Mouse (Mus musculus): ENCODE measurements around the gene Prdm16. TPM values are rescaled to one million over a fixed set of nuclear protein-coding genes. Genes with fewer than 3 reads are reported as not detected.

The Prdm16 gene
- polyA plus RNA-seq (2016; fragmentation: Nextera tagmentation; extraction: Ambion mirVana) = 14.5 and 16.2 TPM in 2 replicates

- Histone ChIP-seq H3K9me3 (no peaks in the 10 kb centered on the region), H3K4me1 (peaks cover 83% of the 10 kb centered on the region), H3K4me2 (replicated peaks) (peak within 1 kb of the TSS; percentile 91), H3K27ac (replicated peaks) (peak within 1 kb of the TSS; percentile 81), H3K4me3 (peak within 1 kb of the TSS; percentile 61), H3K36me3 (no peaks in the 10 kb centered on the region), H3K27me3 (peaks cover 98% of the 10 kb centered on the region), H3K9ac (replicated peaks) (peak within 1 kb of the TSS; percentile 78)
- WGBS = under 1% methylated on average over 47 of the region's 47 CpGs
- ATAC-seq (ENCODE audit: low FRiP score, low read depth) = peak; percentile 32
These were observed at the start of gene Prdm16 for GRCm38 (mm10) chr4:154636721-154637311. Prdm16 (minus strand) TSS chr4:154636873.

GRCm38 (mm10) chr4:154683068-154683752 is 46.5 kb upstream of the Prdm16 start:
- Histone ChIP-seq H3K4me2 (replicated peaks) (no peak overlapping the region), H3K27ac (replicated peaks) (no peak overlapping the region), H3K36me3 (no peaks in the 10 kb centered on the region), H3K27me3 (peaks cover 16% of the 10 kb centered on the region), H3K9me3 (no peaks in the 10 kb centered on the region), H3K9ac (replicated peaks) (no peak overlapping the region), H3K4me3 (no peak overlapping the region), H3K4me1 (no peaks in the 10 kb centered on the region)
- ATAC-seq (ENCODE audit: low FRiP score, low read depth) = no peak
- 82% methylated on average over 5 of the region's 5 CpGs for WGBS

DNA sequence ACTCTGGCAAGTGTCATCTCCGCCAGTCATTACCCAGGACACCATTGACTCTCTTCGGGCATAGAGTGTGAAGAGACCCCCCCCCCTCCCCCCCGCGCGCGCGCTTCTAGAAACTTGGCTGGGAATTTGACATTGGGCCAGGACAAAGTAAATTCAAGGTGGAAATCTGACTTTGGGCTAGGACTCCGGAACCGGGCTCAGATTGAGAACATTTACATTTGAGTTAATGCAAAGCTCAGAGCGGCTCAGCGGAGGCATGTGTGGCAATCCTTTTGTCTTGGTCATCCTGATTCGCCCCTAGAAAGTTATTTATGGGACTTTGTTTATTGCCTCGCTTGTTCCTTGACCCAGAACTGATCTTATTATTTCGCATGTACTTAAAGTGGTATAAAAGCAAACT is 45.6 kb upstream of the Prdm16 start:
- Histone ChIP-seq H3K4me2 (replicated peaks) (no peak overlapping the region), H3K4me1 (no peaks in the 10 kb centered on the region), H3K27ac (replicated peaks) (no peak overlapping the region), H3K9ac (replicated peaks) (no peak overlapping the region), H3K9me3 (no peaks in the 10 kb centered on the region), H3K4me3 (no peak overlapping the region), H3K27me3 (peaks cover 19% of the 10 kb centered on the region), H3K36me3 (no peaks in the 10 kb centered on the region)
- ATAC-seq (ENCODE audit: low FRiP score, low read depth) = no peak
- WGBS = 44% methylated on average over 14 of the region's 14 CpGs

DNA sequence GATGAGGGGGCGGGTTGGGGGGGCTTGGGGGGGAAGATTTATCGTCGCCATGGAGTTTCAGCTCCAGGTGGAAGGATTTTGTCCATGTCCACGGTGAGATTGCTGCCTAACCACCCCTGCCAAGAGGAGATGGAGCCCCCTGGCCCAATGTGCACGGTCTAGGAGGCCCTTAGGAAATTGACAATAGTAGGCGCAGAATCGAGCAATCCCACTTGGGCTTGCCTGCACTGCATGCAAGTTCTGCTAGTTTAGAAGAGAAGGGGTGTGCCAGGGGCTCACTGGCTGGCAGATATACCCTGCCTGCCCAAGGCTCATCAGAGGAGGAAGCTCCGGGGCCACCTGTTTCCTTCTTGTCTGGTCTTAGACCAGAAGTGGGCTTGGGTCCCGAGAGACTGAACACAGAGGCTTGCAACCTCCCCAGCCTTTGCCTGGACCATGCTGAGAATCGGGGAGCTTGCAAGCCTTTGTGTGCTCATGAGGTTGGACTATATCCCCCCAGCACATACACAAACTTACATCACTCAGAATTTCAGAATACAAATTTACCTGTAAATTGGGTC is 38.8 kb upstream of the Prdm16 start:
- ATAC-seq (ENCODE audit: low FRiP score, low read depth) = no peak

GRCm38 (mm10) chr4:154674966-154675365 is 38.3 kb upstream of the Prdm16 start:
- Histone ChIP-seq H3K27me3 (peaks cover 66% of the 10 kb centered on the region), H3K36me3 (no peaks in the 10 kb centered on the region), H3K9me3 (no peaks in the 10 kb centered on the region), H3K4me3 (no peak overlapping the region), H3K4me2 (replicated peaks) (peak overlapping the region; percentile 21), H3K27ac (replicated peaks) (no peak overlapping the region), H3K4me1 (peaks cover 11% of the 10 kb centered on the region), H3K9ac (replicated peaks) (no peak overlapping the region)
- WGBS = 35% methylated on average over 15 of the region's 15 CpGs
- ATAC-seq (ENCODE audit: low FRiP score, low read depth) = no peak

More for the DNA sequence above, 38.8 kb upstream of the Prdm16 start:
- Histone ChIP-seq H3K9ac (replicated peaks) (no peak overlapping the region), H3K27me3 (peaks cover 66% of the 10 kb centered on the region), H3K9me3 (no peaks in the 10 kb centered on the region), H3K27ac (replicated peaks) (no peak overlapping the region), H3K4me1 (peaks cover 11% of the 10 kb centered on the region), H3K36me3 (no peaks in the 10 kb centered on the region), H3K4me3 (no peak overlapping the region), H3K4me2 (replicated peaks) (no peak overlapping the region)
- 73% methylated on average over 10 of the region's 10 CpGs for WGBS

DNA sequence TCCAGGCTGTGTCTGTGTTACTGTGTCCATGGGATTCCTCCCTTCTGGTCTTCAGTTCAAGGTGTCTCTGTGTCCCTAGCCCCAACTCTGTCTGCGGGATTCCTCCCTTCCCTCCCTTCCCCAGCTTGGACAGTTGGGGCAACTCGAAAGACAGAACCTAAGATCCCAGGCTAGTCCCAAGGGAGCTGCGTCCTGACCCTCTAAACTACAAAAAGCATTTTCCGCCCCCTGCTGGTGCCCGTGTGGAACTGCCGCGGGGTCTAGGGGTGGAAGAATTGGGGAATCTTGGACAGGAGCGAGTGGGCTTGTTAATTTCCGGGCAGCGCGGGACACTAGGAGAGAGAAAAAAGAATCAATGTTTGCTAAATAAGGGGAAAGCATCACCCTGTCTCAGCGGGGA is 37.9 kb upstream of the Prdm16 start:
- H3K27me3 ChIP-seq = peaks cover 66% of the 10 kb centered on the region
- WGBS = 2% methylated on average over 12 of the region's 12 CpGs
- H3K27ac ChIP-seq (replicated peaks) = no peak overlapping the region
- H3K4me1 ChIP-seq = peaks cover 11% of the 10 kb centered on the region
- no peak overlapping the region for H3K4me3 ChIP-seq
- H3K9me3 ChIP-seq = no peaks in the 10 kb centered on the region
- peak overlapping the region; percentile 21 for H3K4me2 ChIP-seq (replicated peaks)
- no peak overlapping the region for H3K9ac ChIP-seq (replicated peaks)
- no peaks in the 10 kb centered on the region for H3K36me3 ChIP-seq
- no peak for ATAC-seq (ENCODE audit: low FRiP score, low read depth)

DNA sequence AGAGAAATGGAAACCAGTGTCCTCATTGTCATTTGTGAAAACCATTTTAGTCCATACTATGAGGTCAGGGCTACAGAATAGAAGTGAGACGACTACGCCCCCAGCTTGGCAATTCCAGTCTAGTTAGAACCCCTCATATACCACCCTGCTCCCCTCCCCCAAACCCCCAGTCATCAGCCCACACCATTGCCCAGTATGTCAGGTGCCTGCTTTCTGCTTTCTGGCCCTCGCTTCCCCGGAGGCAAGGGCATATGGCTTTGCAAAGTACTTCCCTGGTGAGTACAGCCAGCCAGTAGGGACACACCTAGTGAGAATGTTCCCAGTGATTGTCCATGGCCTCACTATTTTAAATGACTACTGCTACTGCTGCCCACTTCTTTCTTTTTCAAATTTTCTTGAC is 37.3 kb upstream of the Prdm16 start:
- 82% methylated on average over 4 of the region's 4 CpGs for WGBS
- ATAC-seq (ENCODE audit: low FRiP score, low read depth) = no peak

DNA sequence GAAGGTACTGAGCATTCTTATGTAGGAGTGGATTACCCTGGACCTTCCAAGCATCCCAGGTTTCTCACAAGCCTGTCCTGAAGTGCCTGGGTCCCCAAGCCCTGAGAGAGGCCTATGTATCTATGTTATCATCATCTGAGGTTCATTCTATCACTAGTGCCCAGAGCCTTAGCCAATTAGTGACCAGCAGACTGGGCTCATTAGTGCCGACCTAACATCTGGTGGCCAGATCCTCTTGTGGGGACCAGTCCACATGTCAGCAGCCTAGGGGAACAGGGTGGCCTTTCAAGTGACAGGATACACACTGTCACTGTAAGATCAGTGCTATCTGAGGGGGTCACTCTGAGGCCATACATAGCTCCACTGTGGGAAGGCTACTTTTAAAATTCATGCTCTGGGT is 35.4 kb upstream of the Prdm16 start:
- peaks cover 61% of the 10 kb centered on the region for H3K27me3 ChIP-seq
- no peak overlapping the region for H3K27ac ChIP-seq (replicated peaks)
- H3K36me3 ChIP-seq = no peaks in the 10 kb centered on the region
- H3K4me2 ChIP-seq (replicated peaks) = no peak overlapping the region
- 57% methylated on average over 1 of the region's 1 CpGs for WGBS
- H3K4me3 ChIP-seq = no peak overlapping the region
- no peak overlapping the region for H3K9ac ChIP-seq (replicated peaks)
- no peak for ATAC-seq (ENCODE audit: low FRiP score, low read depth)
- no peaks in the 10 kb centered on the region for H3K9me3 ChIP-seq
- peaks cover 11% of the 10 kb centered on the region for H3K4me1 ChIP-seq

More for the DNA sequence above, 37.3 kb upstream of the Prdm16 start:
- H3K9me3 ChIP-seq = no peaks in the 10 kb centered on the region
- peaks cover 11% of the 10 kb centered on the region for H3K4me1 ChIP-seq
- H3K4me3 ChIP-seq = no peak overlapping the region
- H3K9ac ChIP-seq (replicated peaks) = no peak overlapping the region
- H3K27me3 ChIP-seq = peaks cover 67% of the 10 kb centered on the region
- H3K36me3 ChIP-seq = no peaks in the 10 kb centered on the region
- no peak overlapping the region for H3K27ac ChIP-seq (replicated peaks)
- H3K4me2 ChIP-seq (replicated peaks) = no peak overlapping the region

GRCm38 (mm10) chr4:154671232-154671912 is 34.7 kb upstream of the Prdm16 start:
- peaks cover 61% of the 10 kb centered on the region for H3K27me3 ChIP-seq

GRCm38 (mm10) chr4:154667767-154668166 is 31.1 kb upstream of the Prdm16 start, which contains the start of gene Actrt2:
Actrt2 (minus strand) TSS chr4:154667867.
- Histone ChIP-seq H3K9me3 (no peaks in the 10 kb centered on the region), H3K36me3 (no peaks in the 10 kb centered on the region), H3K27me3 (peaks cover 49% of the 10 kb centered on the region), H3K4me2 (replicated peaks) (no peak within 1 kb of the TSS), H3K27ac (replicated peaks) (no peak within 1 kb of the TSS), H3K4me1 (no peaks in the 10 kb centered on the region), H3K9ac (replicated peaks) (no peak within 1 kb of the TSS), H3K4me3 (no peak within 1 kb of the TSS)
- no peak for ATAC-seq (ENCODE audit: low FRiP score, low read depth)
- WGBS = 96% methylated on average over 2 of the region's 2 CpGs

More at GRCm38 (mm10) chr4:154671232-154671912, 34.7 kb upstream of the Prdm16 start:
- H3K4me2 ChIP-seq (replicated peaks) = no peak overlapping the region
- no peak overlapping the region for H3K27ac ChIP-seq (replicated peaks)
- H3K9me3 ChIP-seq = no peaks in the 10 kb centered on the region
- 80% methylated on average over 8 of the region's 8 CpGs for WGBS
- no peaks in the 10 kb centered on the region for H3K36me3 ChIP-seq
- peaks cover 11% of the 10 kb centered on the region for H3K4me1 ChIP-seq
- ATAC-seq (ENCODE audit: low FRiP score, low read depth) = no peak
- no peak overlapping the region for H3K4me3 ChIP-seq
- no peak overlapping the region for H3K9ac ChIP-seq (replicated peaks)

GRCm38 (mm10) chr4:154662681-154663215 is 26.1 kb upstream of the Prdm16 start:
- no peak overlapping the region for H3K27ac ChIP-seq (replicated peaks)
- no peaks in the 10 kb centered on the region for H3K9me3 ChIP-seq

More at GRCm38 (mm10) chr4:154662681-154663215, 26.1 kb upstream of the Prdm16 start:
- Histone ChIP-seq H3K4me3 (no peak overlapping the region), H3K9ac (replicated peaks) (no peak overlapping the region), H3K27me3 (peaks cover 55% of the 10 kb centered on the region), H3K36me3 (no peaks in the 10 kb centered on the region), H3K4me2 (replicated peaks) (no peak overlapping the region), H3K4me1 (no peaks in the 10 kb centered on the region)
- WGBS = 60% methylated on average over 12 of the region's 12 CpGs
- ATAC-seq (ENCODE audit: low FRiP score, low read depth) = no peak

Data from midbrain, embryonic 12.5 days (tissue).